Mouse (Mus musculus) stomach, embryonic 15.5 days (tissue): Measurements from ENCODE around the gene Olfr868. TPM values are rescaled to one million over a fixed set of nuclear protein-coding genes. Genes with fewer than 3 reads are reported as not detected.

Source experiments
- ATAC-seq: fragments of 200-750 bp; cut with Nextera tagmentation; 2 replicates; pipeline ENCODE4 v1.8.0; 2017; ENCODE audit warnings: low read depth, moderate number of reproducible peaks, moderate TSS enrichment; ENCODE audit not compliant: insufficient read depth, low FRiP score
- H3K27ac ChIP-seq: fragments of 300-500 bp; sonication (generic); 2 replicates; pipeline ENCODE4 v1.5.1; 2015; ENCODE audit warnings: mild to moderate bottlenecking, inconsistent platforms
- H3K27me3 ChIP-seq: fragments of 300-500 bp; sonication (generic); replicated peaks from 2 replicates; pipeline ENCODE4 v1.6.1; 2015; ENCODE audit warnings: inconsistent platforms
- H3K36me3 ChIP-seq: fragments of 300-500 bp; sonication (generic); 2 replicates; pipeline ENCODE4 v1.6.1; 2015; ENCODE audit warnings: inconsistent platforms
- H3K4me1 ChIP-seq: fragments of 300-500 bp; sonication (generic); 2 replicates; pipeline ENCODE4 v1.6.1; 2015; ENCODE audit warnings: inconsistent platforms
- H3K4me2 ChIP-seq: fragments of 300-500 bp; sonication (generic); 2 replicates; pipeline ENCODE4 v1.6.1; 2015; ENCODE audit warnings: mild to moderate bottlenecking, inconsistent platforms
- H3K4me3 ChIP-seq: fragments of 300-500 bp; sonication (generic); replicated peaks from 2 replicates; pipeline ENCODE4 v1.5.1; 2015; ENCODE audit warnings: inconsistent platforms
- H3K9ac ChIP-seq: fragments of 300-500 bp; sonication (generic); 2 replicates; pipeline ENCODE4 v1.6.1; 2015; ENCODE audit warnings: inconsistent platforms
- H3K9me3 ChIP-seq: fragments of 300-500 bp; sonication (generic); 2 replicates; pipeline ENCODE4 v1.6.1; 2016; ENCODE audit warnings: inconsistent platforms
- WGBS: fragments of 180-500 bp; shearing (Covaris S2); methylation state at CpG from one replicate; pipeline ENCODE4 v1.1.7; 2015; 5-methylcytosine and 5-hydroxymethylcytosine counted together
- polyA plus RNA-seq: library from polyadenylated mRNA; unstranded; fragments of >200 nt; fragmentation: Nextera tagmentation; extraction: Ambion mirVana; gene quantifications from 2 replicates; pipeline ENCODE4 v1.2.1, GENCODE M21; 2015

Gene Olfr868
- polyA plus RNA-seq, result not detected in 2 replicates

- no peak for ATAC-seq
- H3K36me3 ChIP-seq, result no peaks in the 10 kb centered on the region
These were observed at the start of gene Olfr868 for GRCm38 (mm10) chr9:20098326-20098725. Gene Olfr868 (plus strand): TSS chr9:20098626.

GRCm38 (mm10) chr9:20057462-20057861 lies 41.0 kb upstream of the Olfr868 start, which contains the start of gene Olfr867:
Gene Olfr867 (minus strand): TSS chr9:20057562.
- H3K9ac ChIP-seq, result no peak within 1 kb of the TSS
- no peaks in the 10 kb centered on the region for H3K36me3 ChIP-seq
- no peaks in the 10 kb centered on the region for H3K9me3 ChIP-seq
- ATAC-seq, result no peak
- H3K4me2 ChIP-seq, result no peak within 1 kb of the TSS
- no peak within 1 kb of the TSS for H3K27ac ChIP-seq
- H3K27me3 ChIP-seq, result no peaks in the 10 kb centered on the region
- no peak within 1 kb of the TSS for H3K4me3 ChIP-seq
- 74% methylated on average over 1 of the region's 1 CpGs for WGBS
- H3K4me1 ChIP-seq, result no peaks in the 10 kb centered on the region

More at GRCm38 (mm10) chr9:20098326-20098725, at the start of gene Olfr868:
- no peaks in the 10 kb centered on the region for H3K27me3 ChIP-seq
- H3K27ac ChIP-seq, result no peak within 1 kb of the TSS
- H3K4me1 ChIP-seq, result no peaks in the 10 kb centered on the region
- no peak within 1 kb of the TSS for H3K4me2 ChIP-seq
- 38% methylated on average over 2 of the region's 2 CpGs for WGBS
- H3K9ac ChIP-seq, result no peak within 1 kb of the TSS
- H3K4me3 ChIP-seq, result no peak within 1 kb of the TSS
- no peaks in the 10 kb centered on the region for H3K9me3 ChIP-seq

GRCm38 (mm10) chr9:20070236-20070635 lies 28.2 kb upstream of the Olfr868 start:
- no peak overlapping the region for H3K27ac ChIP-seq
- H3K4me3 ChIP-seq, result no peak overlapping the region
- H3K27me3 ChIP-seq, result no peaks in the 10 kb centered on the region
- H3K36me3 ChIP-seq, result no peaks in the 10 kb centered on the region
- no peaks in the 10 kb centered on the region for H3K9me3 ChIP-seq
- ATAC-seq, result no peak
- no peak overlapping the region for H3K4me2 ChIP-seq
- WGBS, result 71% methylated on average over 3 of the region's 3 CpGs
- no peak overlapping the region for H3K9ac ChIP-seq
- H3K4me1 ChIP-seq, result no peaks in the 10 kb centered on the region

- 90% methylated on average over 1 of the region's 1 CpGs for WGBS
- no peaks in the 10 kb centered on the region for H3K9me3 ChIP-seq
- H3K9ac ChIP-seq, result no peak overlapping the region
- H3K4me1 ChIP-seq, result no peaks in the 10 kb centered on the region
- H3K27me3 ChIP-seq, result no peaks in the 10 kb centered on the region
- H3K36me3 ChIP-seq, result no peaks in the 10 kb centered on the region
- H3K4me2 ChIP-seq, result no peak overlapping the region
- H3K27ac ChIP-seq, result no peak overlapping the region
- no peak for ATAC-seq
- H3K4me3 ChIP-seq, result no peak overlapping the region
These were observed 27.1 kb upstream of the Olfr868 start for GRCm38 (mm10) chr9:20071291-20071690.

GRCm38 (mm10) chr9:20073523-20074177 lies 24.8 kb upstream of the Olfr868 start:
- Histone ChIP-seq H3K9me3 (no peaks in the 10 kb centered on the region), H3K4me2 (no peak overlapping the region), H3K4me3 (no peak overlapping the region), H3K36me3 (no peaks in the 10 kb centered on the region), H3K27me3 (no peaks in the 10 kb centered on the region), H3K9ac (no peak overlapping the region), H3K4me1 (no peaks in the 10 kb centered on the region), H3K27ac (no peak overlapping the region)
- ATAC-seq, result no peak
- WGBS, result 51% methylated on average over 7 of the region's 7 CpGs

GRCm38 (mm10) chr9:20128709-20129108 lies 30.3 kb downstream of the Olfr868 start, which contains the start of gene Olfr869:
Gene Olfr869 (plus strand): TSS chr9:20129009.
- 75% methylated on average over 2 of the region's 2 CpGs for WGBS

GRCm38 (mm10) chr9:20149706-20150105 lies 51.3 kb downstream of the Olfr868 start:
- H3K27ac ChIP-seq, result no peak overlapping the region
- 85% methylated on average over 3 of the region's 3 CpGs for WGBS
- ATAC-seq, result no peak

More at GRCm38 (mm10) chr9:20128709-20129108, 30.3 kb downstream of the Olfr868 start, which contains the start of gene Olfr869:
- H3K4me1 ChIP-seq, result no peaks in the 10 kb centered on the region
- H3K4me2 ChIP-seq, result no peak within 1 kb of the TSS
- H3K27ac ChIP-seq, result no peak within 1 kb of the TSS
- no peak within 1 kb of the TSS for H3K4me3 ChIP-seq
- no peak for ATAC-seq
- H3K9ac ChIP-seq, result no peak within 1 kb of the TSS
- no peaks in the 10 kb centered on the region for H3K36me3 ChIP-seq
- no peaks in the 10 kb centered on the region for H3K9me3 ChIP-seq
- no peaks in the 10 kb centered on the region for H3K27me3 ChIP-seq

More at GRCm38 (mm10) chr9:20149706-20150105, 51.3 kb downstream of the Olfr868 start:
- no peak overlapping the region for H3K4me2 ChIP-seq
- no peak overlapping the region for H3K4me3 ChIP-seq
- no peaks in the 10 kb centered on the region for H3K4me1 ChIP-seq
- no peaks in the 10 kb centered on the region for H3K27me3 ChIP-seq
- H3K9ac ChIP-seq, result no peak overlapping the region
- no peaks in the 10 kb centered on the region for H3K36me3 ChIP-seq
- H3K9me3 ChIP-seq, result no peaks in the 10 kb centered on the region

Other genes starting within 250 kb of the Olfr868 start
- gene Olfr860, start 248.9 kb upstream of the Olfr868 start, polyA plus RNA-seq, result not detected in 2 replicates
- gene Olfr862, start 210.6 kb upstream of the Olfr868 start, polyA plus RNA-seq, result not detected in 2 replicates
- 0.27 and 0.32 TPM in 2 replicates for gene Olfr77, start 181.8 kb upstream of the Olfr868 start, polyA plus RNA-seq
- not detected in 2 replicates for gene Olfr866, start 70.6 kb upstream of the Olfr868 start, polyA plus RNA-seq
- gene Olfr867, start 41.1 kb upstream of the Olfr868 start, polyA plus RNA-seq, result not detected in 2 replicates
- not detected in 2 replicates for gene Olfr869, start 30.4 kb downstream of the Olfr868 start, polyA plus RNA-seq
- gene Olfr870, start 75.4 kb downstream of the Olfr868 start, polyA plus RNA-seq, result not detected in 2 replicates
- not detected in 2 replicates for gene Olfr871, start 113.6 kb downstream of the Olfr868 start, polyA plus RNA-seq
- not detected in 2 replicates for gene Olfr872, start 138.5 kb downstream of the Olfr868 start, polyA plus RNA-seq
- gene Olfr39, start 183.7 kb downstream of the Olfr868 start, polyA plus RNA-seq, result not detected in 2 replicates
- gene Olfr873, start 199.9 kb downstream of the Olfr868 start, polyA plus RNA-seq, result not detected in 2 replicates
- gene Olfr18, start 237.5 kb downstream of the Olfr868 start, polyA plus RNA-seq, result 0.08 TPM in 1 of 2 replicates, not detected in the other